Mouse (Mus musculus): ENCODE measurements around the gene Tead4. TPM values are rescaled to one million over a fixed set of nuclear protein-coding genes. Genes with fewer than 3 reads are reported as not detected.
A peak's percentile ranks its signal among the peaks of the same experiment; 100 is the strongest.
"Not testable (repeated sequence)": the region's sequence is repeated elsewhere in the genome, so short reads cannot be mapped to it uniquely, and the experiment has no call there.

Tead4 gene
- polyA plus RNA-seq, 1 experiment from 2014 or later, result 1.6 TPM

DNA sequence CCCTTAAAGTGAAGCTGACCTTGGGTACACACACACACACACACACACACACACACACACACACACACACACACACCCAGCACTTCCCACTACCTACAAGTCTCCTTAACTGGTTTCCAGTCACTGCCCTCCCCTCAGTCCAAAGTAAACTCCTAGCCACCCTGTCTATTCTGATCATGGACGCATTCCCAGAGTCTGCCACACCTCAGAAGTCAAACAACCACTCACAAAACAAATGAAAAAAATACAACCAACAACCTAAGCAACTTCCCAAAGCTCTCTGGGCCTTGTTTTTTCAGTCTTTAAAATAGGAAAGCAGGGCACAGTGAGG is 74.8 kb downstream of the Tead4 start:
- Histone ChIP-seq H3K4me2 (replicated peaks) (no peak overlapping the region), H3K27ac (no peak overlapping the region), H3K4me1 (no peaks in the 10 kb centered on the region), H3K9ac (no peak overlapping the region), H3K9me3 (no peaks in the 10 kb centered on the region), H3K27me3 (replicated peaks) (no peaks in the 10 kb centered on the region), H3K4me3 (no peak overlapping the region), H3K36me3 (no peaks in the 10 kb centered on the region)
- WGBS, result 82% methylated on average over 1 of the region's 1 CpGs
- no peak for ATAC-seq (ENCODE audit: low FRiP score, low read depth)

DNA sequence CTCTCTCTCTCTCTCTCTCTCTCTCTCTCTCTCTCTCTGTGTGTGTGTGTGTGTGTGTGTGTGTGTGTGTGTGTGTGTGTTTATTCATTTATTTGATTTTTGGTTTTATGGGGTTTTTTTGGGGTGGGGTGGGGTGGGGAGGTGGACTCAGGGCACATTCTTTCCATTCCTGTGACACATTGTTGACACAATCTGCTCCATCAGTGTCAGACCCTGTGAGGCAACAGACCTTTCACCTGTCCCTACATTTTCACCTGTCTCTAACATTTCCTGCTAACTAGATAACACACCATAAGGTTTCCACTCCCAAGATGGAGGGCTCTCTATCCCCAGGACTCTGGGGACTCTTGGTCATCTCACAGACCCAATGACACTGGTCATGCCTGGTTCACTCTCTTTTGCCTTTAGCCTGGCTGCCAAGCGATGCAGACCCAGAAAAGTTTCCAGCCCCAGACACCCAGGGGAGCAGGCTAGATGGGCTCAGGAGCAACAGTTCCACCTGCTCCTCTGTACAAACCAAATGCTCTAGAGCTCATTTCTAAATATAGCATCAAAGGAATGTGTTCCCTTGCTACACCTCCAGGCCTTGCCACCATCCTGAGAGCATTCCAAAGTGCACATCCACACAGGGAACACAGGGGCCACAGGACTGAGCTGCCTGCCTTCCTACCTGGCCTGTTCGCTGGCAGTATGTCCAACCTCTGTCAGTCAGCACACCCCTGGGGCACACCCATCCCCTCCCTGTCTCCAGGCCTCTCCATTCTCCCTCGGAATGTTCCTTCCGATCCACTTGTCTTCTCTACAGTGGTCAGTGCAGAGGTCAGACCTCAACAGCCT is 75.4 kb downstream of the Tead4 start:
- Histone ChIP-seq H3K27ac (no peak overlapping the region), H3K4me3 (no peak overlapping the region), H3K27me3 (replicated peaks) (no peaks in the 10 kb centered on the region), H3K9ac (no peak overlapping the region), H3K9me3 (no peaks in the 10 kb centered on the region), H3K36me3 (no peaks in the 10 kb centered on the region), H3K4me2 (replicated peaks) (no peak overlapping the region), H3K4me1 (no peaks in the 10 kb centered on the region)
- ATAC-seq (ENCODE audit: low FRiP score, low read depth), result no peak
- 84% methylated on average over 4 of the region's 4 CpGs for WGBS

DNA sequence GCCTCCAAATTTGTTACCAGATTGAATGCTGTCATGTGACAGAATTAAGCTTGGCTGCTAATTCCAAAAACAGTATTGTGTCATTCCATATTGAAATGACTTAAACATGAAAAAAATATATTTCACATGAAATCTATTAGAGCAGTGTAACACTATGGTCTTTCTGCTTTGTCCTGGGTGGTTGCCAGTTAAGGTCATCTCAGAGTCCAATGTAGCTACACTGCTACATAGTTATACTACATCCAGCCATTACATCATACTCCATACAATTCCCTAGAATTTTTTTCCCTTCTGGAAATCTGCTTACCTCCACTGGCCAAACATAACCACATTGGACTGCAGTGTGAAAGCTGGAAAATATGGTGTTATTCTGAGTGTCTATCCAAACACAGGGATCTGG is 77.5 kb downstream of the Tead4 start:
- Histone ChIP-seq H3K4me3 (no peak overlapping the region), H3K27ac (no peak overlapping the region), H3K4me2 (replicated peaks) (no peak overlapping the region), H3K9ac (no peak overlapping the region), H3K36me3 (no peaks in the 10 kb centered on the region), H3K27me3 (replicated peaks) (no peaks in the 10 kb centered on the region), H3K9me3 (no peaks in the 10 kb centered on the region), H3K4me1 (no peaks in the 10 kb centered on the region)
- ATAC-seq (ENCODE audit: low FRiP score, low read depth), result no peak

DNA sequence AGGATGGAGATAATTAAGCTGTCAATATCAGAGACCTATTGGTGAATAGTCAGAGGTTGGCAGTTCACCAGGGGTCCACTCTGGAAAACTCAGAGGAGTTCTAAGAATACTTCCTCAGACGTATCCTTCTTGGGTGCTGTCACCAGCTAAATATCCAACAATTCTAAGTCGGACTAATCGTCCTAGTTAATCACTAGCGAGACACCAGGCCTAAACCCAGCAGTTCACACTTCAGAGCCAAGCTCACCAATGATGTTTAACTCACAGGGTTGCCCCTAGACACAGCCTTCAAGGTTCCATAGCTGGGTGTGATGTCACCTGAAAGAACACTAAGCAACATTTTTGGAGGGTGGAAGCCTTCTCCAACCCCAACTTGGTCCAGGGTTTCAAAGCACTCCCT is 85.6 kb downstream of the Tead4 start:
- H3K4me1 ChIP-seq; H3K9me3 ChIP-seq; ATAC-seq (ENCODE audit: low FRiP score, low read depth); H3K27ac ChIP-seq; H3K27me3 ChIP-seq (replicated peaks); H3K9ac ChIP-seq; H3K4me3 ChIP-seq; H3K36me3 ChIP-seq; H3K4me2 ChIP-seq (replicated peaks): not testable (repeated sequence)
- 94% methylated on average over 4 of the region's 4 CpGs for WGBS

DNA sequence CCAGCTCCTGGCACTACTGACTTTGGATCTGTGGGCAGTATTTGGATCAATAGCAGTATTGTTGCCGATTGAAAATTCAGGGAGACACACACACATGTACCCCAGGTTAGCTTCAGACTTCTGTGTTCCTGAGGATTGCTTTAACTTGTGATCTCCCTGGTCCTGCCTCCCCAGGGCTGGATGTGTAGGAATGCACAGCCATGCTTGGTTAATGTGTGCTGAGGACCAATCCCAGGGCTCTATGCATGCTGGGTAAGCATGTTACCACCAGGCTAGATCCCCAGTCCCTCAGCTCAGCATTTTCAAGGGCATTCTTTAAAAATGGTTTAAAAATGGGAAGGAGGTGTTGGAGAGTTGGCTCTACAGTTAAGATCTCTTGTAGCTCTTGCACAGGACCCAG is 91.4 kb downstream of the Tead4 start:
- H3K4me2 ChIP-seq (replicated peaks); H3K27me3 ChIP-seq (replicated peaks); H3K36me3 ChIP-seq; ATAC-seq (ENCODE audit: low FRiP score, low read depth); H3K4me1 ChIP-seq; H3K9ac ChIP-seq; H3K27ac ChIP-seq; H3K4me3 ChIP-seq; H3K9me3 ChIP-seq: not testable (repeated sequence)
- WGBS, result 98% methylated on average over 1 of the region's 1 CpGs

DNA sequence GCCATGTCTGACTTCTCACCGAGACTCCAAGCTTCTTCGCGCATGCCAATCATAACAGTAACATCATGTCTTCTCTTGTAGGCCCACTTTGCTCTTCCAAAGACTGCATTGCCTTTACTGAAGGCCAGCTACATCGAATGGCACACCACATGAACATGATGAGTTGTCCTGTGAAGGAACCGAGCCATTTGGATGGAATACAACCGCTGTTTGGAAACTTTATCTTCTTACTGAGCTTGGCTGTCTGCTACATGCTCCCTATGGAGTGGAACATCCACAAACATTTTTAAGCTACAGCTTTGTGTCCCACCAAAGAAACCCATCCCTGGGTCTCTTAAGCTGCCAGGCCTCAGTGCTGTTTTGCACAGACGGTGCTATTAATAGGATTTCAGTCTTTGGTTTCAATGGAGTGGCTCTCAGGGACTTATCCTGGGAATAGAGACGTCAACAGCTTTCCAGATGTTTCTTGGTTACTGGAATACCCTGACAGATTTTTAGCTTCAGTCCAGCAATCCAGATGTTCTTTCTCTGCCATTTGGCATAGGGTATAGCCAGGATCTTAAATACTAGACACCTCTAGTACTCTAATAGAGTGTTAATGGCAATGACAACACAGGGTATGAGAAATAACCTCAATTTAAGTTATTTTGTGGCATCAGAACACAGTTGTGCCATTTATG is 92.0 kb downstream of the Tead4 start:
- no peak overlapping the region for H3K4me3 ChIP-seq
- no peaks in the 10 kb centered on the region for H3K9me3 ChIP-seq
- H3K9ac ChIP-seq, result no peak overlapping the region
- ATAC-seq (ENCODE audit: low FRiP score, low read depth), result no peak
- WGBS, result 90% methylated on average over 8 of the region's 8 CpGs
- H3K27ac ChIP-seq, result no peak overlapping the region
- no peaks in the 10 kb centered on the region for H3K36me3 ChIP-seq
- no peak overlapping the region for H3K4me2 ChIP-seq (replicated peaks)
- no peaks in the 10 kb centered on the region for H3K27me3 ChIP-seq (replicated peaks)
- H3K4me1 ChIP-seq, result no peaks in the 10 kb centered on the region

DNA sequence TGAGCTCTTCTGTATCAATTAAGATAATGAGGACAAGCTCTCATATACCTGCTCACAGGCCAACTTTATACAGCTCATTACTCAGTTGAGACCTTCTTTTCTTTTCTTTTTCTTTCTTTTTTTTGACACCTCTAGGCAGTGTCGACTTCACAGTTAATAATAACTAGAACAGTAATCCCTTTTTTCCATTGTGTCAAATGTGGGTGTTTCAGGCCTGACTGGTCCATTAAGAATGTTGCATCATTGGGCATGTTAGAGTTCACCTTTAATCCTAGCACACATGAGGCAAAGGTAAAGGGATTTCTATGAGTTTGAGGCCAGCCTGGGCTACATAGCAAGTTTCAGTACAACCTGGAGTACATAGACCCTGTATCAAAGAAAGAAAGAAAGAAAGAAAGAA is 97.1 kb downstream of the Tead4 start:
- Histone ChIP-seq H3K9me3 (no peaks in the 10 kb centered on the region), H3K4me1 (peaks cover 9% of the 10 kb centered on the region), H3K4me2 (replicated peaks) (no peak overlapping the region), H3K9ac (no peak overlapping the region), H3K36me3 (no peaks in the 10 kb centered on the region), H3K4me3 (no peak overlapping the region), H3K27me3 (replicated peaks) (no peaks in the 10 kb centered on the region), H3K27ac (no peak overlapping the region)
- 81% methylated on average over 1 of the region's 1 CpGs for WGBS
- ATAC-seq (ENCODE audit: low FRiP score, low read depth), result no peak

DNA sequence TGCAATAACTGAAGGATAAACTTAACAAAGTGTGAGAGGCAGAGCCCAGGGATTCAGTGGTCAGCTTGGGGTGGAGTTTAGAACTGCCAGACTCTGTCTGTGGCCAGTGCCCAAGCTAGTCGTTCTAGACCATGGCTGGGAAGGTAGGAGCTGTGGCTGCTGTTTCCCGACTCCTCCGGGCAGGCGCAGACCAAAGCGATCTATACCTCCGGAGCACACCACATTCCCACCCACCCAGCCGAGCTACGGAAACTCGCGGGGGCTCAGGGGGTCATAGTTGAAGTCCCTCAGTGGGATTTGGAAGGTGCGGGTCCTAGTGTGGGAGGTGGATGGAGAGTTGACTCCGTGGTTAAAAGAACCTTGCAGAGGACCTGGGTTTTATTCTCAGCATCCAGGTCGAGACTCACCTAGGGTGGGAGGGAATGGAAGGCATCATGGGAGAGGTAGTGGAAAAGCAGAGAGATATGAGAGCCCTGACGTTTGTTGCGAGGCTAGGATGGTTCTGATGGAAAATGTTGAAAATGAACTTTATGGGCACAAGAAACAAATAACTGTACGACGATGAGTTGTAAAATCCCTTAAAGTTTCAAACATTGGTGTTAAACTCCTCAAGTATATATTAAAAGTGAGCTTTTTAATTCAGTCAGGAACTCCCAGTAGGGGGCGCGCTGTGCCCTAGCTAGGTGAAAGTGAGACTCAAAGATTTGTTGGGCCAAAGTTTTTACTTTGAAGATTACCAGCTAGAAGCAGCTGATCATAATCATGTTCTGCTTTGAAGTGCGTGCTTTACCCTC is 99.6 kb downstream of the Tead4 start:
- Histone ChIP-seq H3K9ac (peak overlapping the region; percentile 33; the same call in 1 of the 2 replicates), H3K9me3 (no peaks in the 10 kb centered on the region), H3K27ac (no peak overlapping the region)

DNA sequence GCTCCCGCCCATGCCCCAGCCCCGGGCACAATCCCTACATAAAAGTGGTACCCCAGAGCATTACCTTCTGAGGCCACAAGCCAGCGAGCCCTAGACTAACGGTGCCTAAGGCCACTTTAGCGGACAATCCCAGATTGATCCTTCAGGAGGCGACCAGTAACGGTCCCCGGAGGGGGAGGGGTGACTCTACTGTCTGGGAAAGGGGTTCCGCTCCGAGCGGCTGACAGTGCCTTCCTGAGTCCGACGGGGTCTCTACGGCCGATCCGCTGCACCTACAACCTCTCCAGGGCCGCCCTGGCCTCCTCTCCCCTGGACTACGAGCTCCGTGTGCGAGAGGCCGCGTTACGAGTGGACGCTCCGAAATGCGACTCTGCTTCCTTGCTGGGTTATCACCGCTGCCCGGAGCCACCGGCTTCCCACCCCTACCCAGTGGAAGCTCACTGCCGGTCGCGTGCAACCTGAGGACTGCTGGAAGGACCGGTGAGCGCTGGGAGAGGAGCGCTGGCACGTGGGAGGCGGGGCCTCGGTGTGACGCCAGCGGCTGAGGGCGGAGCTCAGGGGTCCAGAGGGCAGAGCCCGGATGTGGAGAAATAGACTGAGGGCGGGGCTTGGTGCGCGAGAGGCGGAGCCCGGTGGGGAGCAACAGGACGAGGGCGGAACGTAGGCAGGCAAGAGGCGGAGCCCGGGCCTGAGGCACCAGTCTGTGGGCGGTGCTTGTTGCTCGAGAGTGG is 100.3 kb downstream of the Tead4 start:
- Histone ChIP-seq H3K36me3 (no peaks in the 10 kb centered on the region), H3K9ac (peak overlapping the region; percentile 57), H3K27ac (no peak overlapping the region), H3K27me3 (replicated peaks) (no peaks in the 10 kb centered on the region), H3K4me2 (replicated peaks) (peak overlapping the region; percentile 90), H3K4me1 (peaks cover 9% of the 10 kb centered on the region), H3K9me3 (no peaks in the 10 kb centered on the region), H3K4me3 (peak overlapping the region; percentile 59)
- peak; percentile 99 for ATAC-seq (ENCODE audit: low FRiP score, low read depth)
- under 1% methylated on average over 54 of the region's 54 CpGs for WGBS

More for the DNA sequence above, 99.6 kb downstream of the Tead4 start:
- 1% methylated on average over 20 of the region's 20 CpGs for WGBS
- H3K36me3 ChIP-seq, result no peaks in the 10 kb centered on the region
- no peak; the same call in 1 of the 2 replicates for ATAC-seq (ENCODE audit: low FRiP score, low read depth)
- H3K4me1 ChIP-seq, result peaks cover 9% of the 10 kb centered on the region
- H3K4me2 ChIP-seq (replicated peaks), result peak overlapping the region; percentile 90
- H3K27me3 ChIP-seq (replicated peaks), result no peaks in the 10 kb centered on the region
- peak overlapping the region; percentile 59 for H3K4me3 ChIP-seq

DNA sequence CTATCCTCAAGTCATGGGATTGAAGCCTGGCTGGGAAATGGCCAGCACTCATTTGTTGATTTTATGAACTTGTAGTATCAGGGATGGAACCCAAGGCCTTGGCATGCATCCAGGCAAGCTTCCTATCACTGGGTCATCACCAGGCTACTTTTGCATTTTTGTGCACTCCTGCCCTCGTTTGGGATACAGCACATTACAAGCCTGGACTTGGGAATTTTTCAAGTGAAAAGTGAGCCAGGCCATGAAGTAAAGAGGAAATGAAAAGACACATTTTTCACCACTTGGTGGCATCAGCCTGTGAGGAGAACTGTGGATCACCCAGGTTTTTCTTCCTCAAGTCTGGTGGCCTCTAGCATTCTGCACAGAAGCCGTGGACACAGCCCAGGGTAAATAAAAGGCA is 117.1 kb downstream of the Tead4 start:
- Histone ChIP-seq H3K4me1 (no peaks in the 10 kb centered on the region), H3K4me3 (no peak overlapping the region), H3K36me3 (no peaks in the 10 kb centered on the region), H3K9ac (no peak overlapping the region), H3K27me3 (replicated peaks) (no peaks in the 10 kb centered on the region), H3K4me2 (replicated peaks) (no peak overlapping the region), H3K27ac (no peak overlapping the region), H3K9me3 (no peaks in the 10 kb centered on the region)
- WGBS, result 55% methylated on average over 2 of the region's 2 CpGs
- no peak for ATAC-seq (ENCODE audit: low FRiP score, low read depth)

DNA sequence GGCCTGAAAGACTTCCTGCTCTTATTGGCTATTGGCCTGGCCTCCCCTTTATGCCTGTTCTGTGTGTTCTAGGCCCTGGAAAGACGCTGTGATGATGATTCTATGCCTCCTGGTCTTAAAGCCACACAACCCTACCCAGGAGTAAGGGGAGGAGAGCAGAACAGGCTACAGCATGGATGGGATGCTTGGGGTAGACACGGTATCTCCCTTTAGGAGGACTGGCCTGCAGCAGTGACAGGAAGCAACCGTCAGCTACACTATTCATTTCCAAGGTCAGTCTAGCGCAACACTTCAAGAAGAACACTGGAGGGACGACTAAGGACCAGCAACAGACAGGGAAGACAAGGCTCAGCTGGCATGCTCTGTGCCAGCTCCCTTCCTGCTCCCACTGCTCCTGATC is 119.4 kb downstream of the Tead4 start:
- Histone ChIP-seq H3K4me1 (no peaks in the 10 kb centered on the region), H3K4me2 (replicated peaks) (no peak overlapping the region), H3K36me3 (no peaks in the 10 kb centered on the region), H3K9ac (no peak overlapping the region), H3K27me3 (replicated peaks) (no peaks in the 10 kb centered on the region), H3K9me3 (no peaks in the 10 kb centered on the region), H3K27ac (no peak overlapping the region), H3K4me3 (no peak overlapping the region)
- 75% methylated on average over 5 of the region's 5 CpGs for WGBS
- ATAC-seq (ENCODE audit: low FRiP score, low read depth), result no peak

DNA sequence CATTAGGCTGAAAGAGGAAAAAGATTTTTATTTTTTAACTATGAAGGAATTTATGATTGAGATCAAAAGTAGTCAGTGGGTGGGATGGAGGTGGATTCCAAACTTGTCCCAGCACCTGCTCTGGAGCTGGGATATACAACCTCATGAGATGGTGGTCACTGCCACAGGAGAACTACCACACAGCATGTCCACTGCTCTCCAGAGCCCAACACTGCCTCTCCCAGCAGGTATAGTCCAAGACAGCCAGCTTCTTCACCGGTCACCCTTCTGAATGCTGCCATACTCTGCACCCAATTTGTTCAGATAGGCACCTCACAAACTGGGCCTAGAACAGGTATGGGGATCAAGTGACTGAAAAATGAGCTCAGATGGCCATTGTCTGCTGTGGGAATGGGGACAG is 121.0 kb downstream of the Tead4 start:
- no peaks in the 10 kb centered on the region for H3K27me3 ChIP-seq (replicated peaks)
- no peaks in the 10 kb centered on the region for H3K4me1 ChIP-seq
- H3K4me2 ChIP-seq (replicated peaks), result no peak overlapping the region
- WGBS, result 94% methylated on average over 1 of the region's 1 CpGs
- H3K9me3 ChIP-seq, result no peaks in the 10 kb centered on the region
- H3K27ac ChIP-seq, result no peak overlapping the region
- H3K9ac ChIP-seq, result no peak overlapping the region
- ATAC-seq (ENCODE audit: low FRiP score, low read depth), result no peak
- H3K4me3 ChIP-seq, result no peak overlapping the region
- H3K36me3 ChIP-seq, result no peaks in the 10 kb centered on the region

Data from neural tube, embryonic 12.5 days (tissue).